Mouse (Mus musculus) CD4-positive, CD25-positive, alpha-beta regulatory T cell (primary cell): ENCODE data around the gene Myh4. TPM values are rescaled to one million over a fixed set of nuclear protein-coding genes. Genes with fewer than 3 reads are reported as not detected.

Experiments used
- polyA plus RNA-seq: library from polyadenylated mRNA; unstranded; fragments of 100-300 nt; shearing (Covaris generic); gene quantifications from one replicate; pipeline ENCODE4 v1.2.1, GENCODE M21; 2017

Myh4 gene
- polyA plus RNA-seq, result not detected

GRCm38 (mm10) chr11:67237481-67238079 lies at the start of gene Myh4:
TSS of gene Myh4 (plus strand) at chr11:67238029.

DNA sequence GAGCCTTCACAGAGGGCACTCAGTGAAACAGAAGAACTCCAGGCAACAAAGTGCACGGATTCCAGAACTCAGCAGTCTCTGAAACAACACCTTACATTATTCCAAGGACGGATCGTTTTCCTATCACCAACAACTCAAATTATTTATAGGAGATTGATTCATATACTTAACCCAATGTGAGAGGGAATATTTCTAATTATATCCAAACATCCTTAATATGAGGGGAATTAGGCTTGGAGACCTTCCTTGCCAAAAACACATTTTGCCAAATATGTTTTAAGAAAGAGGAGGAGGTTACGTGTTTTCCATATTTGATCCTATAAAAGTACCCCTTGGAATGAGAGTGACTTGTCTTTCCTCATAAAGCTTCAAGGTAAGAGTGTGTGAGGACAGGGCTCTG lies 38.1 kb upstream of the Myh4 start, which contains the start of gene Myh1:
Gene Myh1, plus strand, starts transcription at position 301 of the 400 bp plus-strand sequence.

DNA sequence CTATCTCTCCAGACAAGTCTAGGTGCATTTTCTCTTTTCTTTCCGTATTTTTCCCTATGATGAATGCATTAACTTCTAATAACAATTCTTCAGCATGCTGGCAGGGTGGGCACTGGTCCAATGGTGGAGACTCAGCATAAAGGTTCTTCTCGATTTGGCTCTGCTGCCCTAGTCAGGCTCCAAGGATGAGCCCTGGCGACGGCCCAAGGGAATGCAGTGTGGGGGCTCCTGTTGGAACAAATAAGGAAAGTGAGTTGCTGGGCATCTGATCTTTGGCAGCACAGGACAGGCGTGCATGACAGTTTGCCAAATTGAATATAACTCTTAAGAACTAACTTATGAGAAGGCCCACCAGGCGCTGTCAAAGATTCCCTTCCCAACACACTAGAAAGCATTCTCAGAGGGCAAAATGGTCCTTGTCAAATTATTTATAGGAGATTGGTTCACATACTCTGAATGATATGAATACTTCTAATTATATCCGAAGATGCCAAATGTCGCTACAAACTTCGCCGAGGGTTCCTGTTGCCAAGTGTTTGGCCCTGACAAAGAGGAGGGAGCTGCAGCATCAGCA lies 38.9 kb downstream of the Myh4 start, which contains the start of gene Myh8:
Gene Myh8, plus strand, starts transcription at position 524 of the 574 bp plus-strand sequence.

Other genes with a start within 250 kb of the Myh4 start
- 1.1 TPM for gene Tmem220, start 212.9 kb upstream of the Myh4 start, polyA plus RNA-seq
- 52.7 TPM for gene Adprm, start 185.4 kb upstream of the Myh4 start, polyA plus RNA-seq
- gene Sco1, start 185.4 kb upstream of the Myh4 start, polyA plus RNA-seq, result 11.7 TPM
- gene Myh3, start 159.7 kb upstream of the Myh4 start, polyA plus RNA-seq, result 0.14 TPM
- not detected for gene Myh2, start 67.0 kb upstream of the Myh4 start, polyA plus RNA-seq
- gene Myh1, start 38.0 kb upstream of the Myh4 start, polyA plus RNA-seq, result not detected
- 0.05 TPM for gene Myh8, start 39.1 kb downstream of the Myh4 start, polyA plus RNA-seq
- gene Myh13, start 83.6 kb downstream of the Myh4 start, polyA plus RNA-seq, result not detected
- gene Gas7, start 217.4 kb downstream of the Myh4 start, polyA plus RNA-seq, result 0.32 TPM